Comparison of ENCODE assay signal across 9 mouse cellular contexts in the genomic region with DNA sequence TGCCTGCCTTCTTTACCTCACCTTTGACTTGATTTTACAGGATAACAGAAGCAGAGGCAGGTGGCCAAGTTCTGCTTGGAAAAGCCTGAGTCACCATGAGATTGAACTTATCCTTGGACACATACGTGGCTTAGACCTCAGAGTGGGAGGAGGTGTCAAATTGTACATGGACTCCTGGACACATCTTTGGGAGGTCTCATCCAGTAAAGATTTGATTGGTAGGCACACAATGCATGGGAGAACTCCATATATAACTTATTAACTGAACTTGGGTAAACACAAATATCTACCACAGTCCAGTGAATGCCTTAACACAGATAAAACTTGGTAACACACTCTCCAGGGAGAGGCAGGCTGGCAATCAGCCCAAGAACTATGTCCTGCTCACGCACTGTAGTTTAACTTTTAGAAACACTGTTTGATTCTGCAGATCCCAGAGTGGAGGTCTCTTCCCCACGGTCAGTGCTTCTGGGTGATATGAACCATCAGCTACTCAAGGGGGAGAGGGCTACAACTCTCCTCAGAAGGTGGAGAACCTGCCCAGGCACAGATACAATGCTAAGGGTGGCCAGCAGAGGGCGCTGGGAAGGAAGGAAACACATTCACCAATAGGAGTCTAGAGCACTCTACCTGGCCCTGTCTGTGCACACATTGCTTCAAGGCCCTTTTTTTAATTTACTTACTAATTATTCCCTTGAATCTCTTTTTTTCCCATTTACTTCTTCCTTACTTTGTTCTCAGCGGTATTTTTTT. TPM values are rescaled to one million over a fixed set of nuclear protein-coding genes. Genes with fewer than 3 reads are reported as not detected.
DNase-seq lines count a peak whose midpoint lies in the region; ATAC-seq and TF ChIP-seq lines count a peak whose summit lies in the region.
"Had no signal": no experiment of that assay in that cellular context is flagged by ENCODE, and none has a peak within 500 bp of the region (broad histone marks: within the 10 kb centered on the region; RNA-seq: fewer than 3 reads in every experiment).

No protein-coding gene starts in this region.

- H3K27me3 ChIP-seq in kidney, adult 2 months (replicated peaks; ENCODE audit: control insufficient read depth, insufficient read depth, low read length) = no peaks in the 10 kb centered on the region
- H3K27me3 ChIP-seq in liver, embryonic 15.5 days = 0 out of 2 replicates have a peak, but pooled peaks cover 3% of the 10 kb centered on the region
- H3K27me3 ChIP-seq: neural tube, embryonic 12.5 days had no signal

- peak; percentile 71; the same call in 1 of the 2 replicates for TF ChIP-seq CTCF in embryonic fibroblast, embryonic 13.5 days (IDR thresholded peaks at IDR 0.05; ENCODE audit: borderline replicate concordance, insufficient read depth, low read length)
- peak; percentile 83 for TF ChIP-seq CTCF in kidney, adult 2 months (conservative IDR thresholded peaks at IDR 0.05; ENCODE audit: insufficient read depth, insufficient read length, low read depth, low read length)

- no peak overlapping the region for H3K4me2 ChIP-seq in liver, embryonic 15.5 days
- H3K4me2 ChIP-seq: neural tube, embryonic 12.5 days had no signal

- no peak overlapping the region for H3K4me3 ChIP-seq in embryonic fibroblast, embryonic 13.5 days (ENCODE audit: insufficient read depth, low read length)
- no peak overlapping the region for H3K4me3 ChIP-seq in kidney, adult 2 months (ENCODE audit: insufficient read depth, low read depth, low read length)
- no peak overlapping the region for H3K4me3 ChIP-seq in liver, embryonic 15.5 days (replicated peaks)
- H3K4me3 ChIP-seq: neural tube, embryonic 12.5 days had no signal

- H3K4me1 ChIP-seq in embryonic fibroblast, embryonic 13.5 days (ENCODE audit: control insufficient read depth, insufficient read depth, low read length) = no peaks in the 10 kb centered on the region
- peaks cover 2% of the 10 kb centered on the region; the same call in 1 of the 2 replicates for H3K4me1 ChIP-seq in kidney, adult 2 months (ENCODE audit: control insufficient read depth, insufficient read depth, low read length)
- H3K4me1 ChIP-seq in liver, embryonic 15.5 days (replicated peaks) = no peaks in the 10 kb centered on the region
- H3K4me1 ChIP-seq: neural tube, embryonic 12.5 days had no signal

- TF ChIP-seq POLR2A in embryonic fibroblast, embryonic 13.5 days (IDR thresholded peaks at IDR 0.05; ENCODE audit: low read depth, low read length) = no peak
- TF ChIP-seq POLR2A in kidney, adult 2 months (IDR thresholded peaks at IDR 0.05; ENCODE audit: low read depth, low read length) = no peak

- peak; percentile 45 to 64 for DNase-seq in urinary bladder, adult 18-20 months (ENCODE audit: low spot score in 2 of 2)
- DNase-seq in urinary bladder, postnatal 10 days (ENCODE audit: low spot score) = no peak
- peak; percentile 78 to 83 for DNase-seq in adrenal gland, postnatal 36 days
- peak; percentile 72 for DNase-seq in kidney, adult 2 months
- DNase-seq in right cerebral cortex, postnatal 14 days = peak; percentile 67
- peak; percentile 41 for DNase-seq in yolk sac, embryonic 10.5 days (ENCODE audit: low spot score)

- no peaks in the 10 kb centered on the region for H3K9me3 ChIP-seq in liver, embryonic 15.5 days (replicated peaks)
- H3K9me3 ChIP-seq: neural tube, embryonic 12.5 days had no signal

- H3K36me3 ChIP-seq in kidney, adult 2 months (ENCODE audit: control insufficient read depth, insufficient read depth, low read length) = no peaks in the 10 kb centered on the region; the same call in 1 of the 2 replicates
- H3K36me3 ChIP-seq in liver, embryonic 15.5 days (replicated peaks) = no peaks in the 10 kb centered on the region

- peak; percentile 49; the same call in 1 of the 2 replicates for ATAC-seq in liver, embryonic 15.5 days (ENCODE audit: insufficient read depth)

- H3K9ac ChIP-seq in liver, embryonic 15.5 days = no peak overlapping the region
- H3K9ac ChIP-seq: neural tube, embryonic 12.5 days had no signal

- WGBS in kidney, adult 2 months = 22% methylated on average over 5 of the region's 5 CpGs
- WGBS in liver, embryonic 15.5 days (ENCODE audit: insufficient replicate concordance) = 18% methylated on average over 5 of the region's 5 CpGs

- no peak overlapping the region for H3K27ac ChIP-seq in embryonic fibroblast, embryonic 13.5 days (ENCODE audit: insufficient read depth, low read length)
- H3K27ac ChIP-seq in kidney, adult 2 months (ENCODE audit: insufficient read depth, low read depth, low read length) = no peak overlapping the region
- no peak overlapping the region for H3K27ac ChIP-seq in liver, embryonic 15.5 days (replicated peaks)
- H3K27ac ChIP-seq: neural tube, embryonic 12.5 days had no signal

RNA-seq across cellular contexts. Expression of gene Cbr1, which starts 9.6 kb away (rescaled TPM):
- 100 to 1,000 TPM in 1 of 2 experiments, 10 to 100 TPM in 1; 63.7 to 116 TPM for total RNA-seq in adrenal gland, postnatal 36 days (2021)
- 30.0 and 34.3 TPM in 2 replicates for polyA plus RNA-seq in embryonic fibroblast, embryonic 13.5 days (2011; ENCODE audit: insufficient read length, low read depth, missing spikeins)
- polyA plus RNA-seq in kidney, adult 2 months (2012; rRNA removed) = 691 and 847 TPM in 2 replicates
- polyA plus RNA-seq in liver, embryonic 15.5 days (2015; fragmentation: Nextera tagmentation; extraction: Ambion mirVana) = 21.0 and 21.1 TPM in 2 replicates

RNA-seq across cellular contexts. Expression of gene Setd4, which starts 11.4 kb away (rescaled TPM):
- 1 to 10 TPM; 2.7 to 6.2 TPM for total RNA-seq in adrenal gland, postnatal 36 days (2021)
- 4.9 and 6.1 TPM in 2 replicates for polyA plus RNA-seq in embryonic fibroblast, embryonic 13.5 days (2011; ENCODE audit: insufficient read length, low read depth, missing spikeins)
- 6.8 and 8.2 TPM in 2 replicates for polyA plus RNA-seq in kidney, adult 2 months (2012; rRNA removed)
- 4.1 and 4.3 TPM in 2 replicates for polyA plus RNA-seq in liver, embryonic 15.5 days (2015; fragmentation: Nextera tagmentation; extraction: Ambion mirVana)

RNA-seq across cellular contexts. Expression of gene Gm5678, which starts 12.6 kb away (rescaled TPM):
- total RNA-seq in adrenal gland, postnatal 36 days (2021) = 1 to 10 TPM; 4.1 to 5.6 TPM
- polyA plus RNA-seq in embryonic fibroblast, embryonic 13.5 days (2011; ENCODE audit: insufficient read length, low read depth, missing spikeins) = not detected in 2 replicates
- not detected in 2 replicates for polyA plus RNA-seq in kidney, adult 2 months (2012; rRNA removed)
- not detected in 2 replicates for polyA plus RNA-seq in liver, embryonic 15.5 days (2015; fragmentation: Nextera tagmentation; extraction: Ambion mirVana)
- polyA plus RNA-seq: neural tube, embryonic 12.5 days had no signal

Comparison
In these comparisons a context has a peak if more than half of its experiments do, and no peak if none do; other contexts are left out.
1. RNA of gene Cbr1, which starts 9.6 kb away (polyA plus RNA-seq): 691 to 847 TPM in kidney, adult 2 months; 30.0 to 34.3 TPM in embryonic fibroblast, embryonic 13.5 days and 21.0 to 21.1 TPM in liver, embryonic 15.5 days; every median in the first group is over 10 times any median in the second.